Comparison of ENCODE assay signal across 20 mouse cellular contexts in genomic region chr14:79186976-79187375, GRCm38 (mm10).
"Had no signal": no experiment of that assay in that cellular context is flagged by ENCODE, and none has a peak within 500 bp of the region (broad histone marks: within the 10 kb centered on the region; RNA-seq: fewer than 3 reads in every experiment).

No protein-coding gene starts in this region.

- DNase-seq: heart, postnatal 14 days; heart, postnatal 36 days; heart, postnatal 4 days; kidney, adult 11 months; kidney, adult 18-20 months; kidney, adult 2 months; kidney, adult 8-10 months; kidney, adult 9 months; kidney, postnatal 10 days; kidney, postnatal 14 days; kidney, postnatal 25 days; kidney, postnatal 36 days; kidney, postnatal 4 days; layer of hippocampus, postnatal 36 days had no signal

- ATAC-seq: hindbrain, embryonic 16.5 days; hindbrain, postnatal 0 days; inflammation-experienced regulatory T-cells, adult 6 months; intestine, embryonic 15.5 days; intestine, embryonic 16.5 days; intestine, postnatal 0 days had no signal
